Mouse (Mus musculus) thymus, adult 2 months (tissue): ENCODE data around the gene Stum.

Experiments
- CTCF ChIP-seq: fragments of 200-500 bp; IDR thresholded peaks from 2 replicates; pipeline ENCODE4 v1.5.1; 2012; ENCODE audit warnings: mild to moderate bottlenecking, control low read depth, low read length, moderate library complexity, borderline replicate concordance; ENCODE audit not compliant: control insufficient read depth, poor library complexity, insufficient read depth; ENCODE audit errors: extremely low read depth
- POLR2A ChIP-seq: fragments of 200-500 bp; IDR thresholded peaks from 2 replicates; pipeline ENCODE4 v1.6.1; 2012; ENCODE audit warnings: mild to moderate bottlenecking, low read length, control low read depth, moderate library complexity; ENCODE audit not compliant: control insufficient read depth, poor library complexity, insufficient read depth; ENCODE audit errors: extremely low read depth

- TF ChIP-seq CTCF: no peak
- no peak for TF ChIP-seq POLR2A
Observed at GRCm38 (mm10) chr1:180504899-180505298, 21.6 kb upstream of the Stum start.
